Mouse (Mus musculus): ENCODE measurements around the gene Efhd2. TPM values are rescaled to one million over a fixed set of nuclear protein-coding genes. Genes with fewer than 3 reads are reported as not detected.

Gene Efhd2
- polyA plus RNA-seq, 1 experiment from 2014 or later: 173 TPM

GRCm38 (mm10) chr4:141811375-141811774 is 63.3 kb downstream of the Efhd2 start:
- 93% methylated on average over 7 of the region's 7 CpGs for WGBS
- H3K27me3 ChIP-seq (replicated peaks; ENCODE audit: control insufficient read depth, insufficient read depth, low read length): no peaks in the 10 kb centered on the region
- no peak overlapping the region for H3K27ac ChIP-seq (ENCODE audit: low read depth, low read length)
- ATAC-seq: no peak
- TF ChIP-seq CTCF (IDR thresholded peaks at IDR 0.05; ENCODE audit: low read depth): no peak
- H3K4me1 ChIP-seq (replicated peaks; ENCODE audit: control insufficient read depth, insufficient read depth, low read length): no peaks in the 10 kb centered on the region
- H3K9me3 ChIP-seq (ENCODE audit: control insufficient read depth): no peaks in the 10 kb centered on the region
- H3K9ac ChIP-seq (ENCODE audit: low read depth, low read length): no peak overlapping the region
- H3K4me2 ChIP-seq (replicated peaks; ENCODE audit: low read depth): no peak overlapping the region
- H3K4me3 ChIP-seq (ENCODE audit: low read depth, low read length): no peak overlapping the region
- peaks cover 88% of the 10 kb centered on the region for H3K36me3 ChIP-seq (ENCODE audit: control insufficient read depth, insufficient read depth)

DNA sequence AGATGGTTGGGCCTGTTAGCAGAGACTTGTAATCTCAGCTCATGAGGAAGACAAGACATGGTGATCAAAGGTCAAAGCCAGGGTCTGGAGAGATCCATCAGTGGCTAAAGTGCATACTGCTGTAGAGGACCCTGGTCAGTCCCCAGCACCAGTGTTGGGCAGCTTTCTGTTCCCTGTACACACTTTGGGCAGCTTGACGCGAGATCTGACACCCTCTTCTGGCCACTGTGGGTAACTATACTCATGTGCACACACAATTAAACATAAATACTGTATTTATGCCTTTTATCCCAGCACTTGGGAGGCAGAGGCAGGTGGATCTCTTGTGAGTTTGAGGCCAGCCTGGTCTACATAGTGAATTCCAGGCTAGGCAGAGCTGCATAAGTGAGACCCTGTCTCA is 63.7 kb downstream of the Efhd2 start:
- H3K27ac ChIP-seq (ENCODE audit: low read depth, low read length): no peak overlapping the region
- H3K4me3 ChIP-seq (ENCODE audit: low read depth, low read length): no peak overlapping the region
- H3K4me1 ChIP-seq (replicated peaks; ENCODE audit: control insufficient read depth, insufficient read depth, low read length): no peaks in the 10 kb centered on the region
- H3K4me2 ChIP-seq (replicated peaks; ENCODE audit: low read depth): no peak overlapping the region
- H3K9me3 ChIP-seq (ENCODE audit: control insufficient read depth): no peaks in the 10 kb centered on the region
- no peaks in the 10 kb centered on the region for H3K27me3 ChIP-seq (replicated peaks; ENCODE audit: control insufficient read depth, insufficient read depth, low read length)
- no peak for TF ChIP-seq CTCF (IDR thresholded peaks at IDR 0.05; ENCODE audit: low read depth)
- no peak overlapping the region for H3K9ac ChIP-seq (ENCODE audit: low read depth, low read length)
- no peak for ATAC-seq
- H3K36me3 ChIP-seq (ENCODE audit: control insufficient read depth, insufficient read depth): peaks cover 88% of the 10 kb centered on the region
- WGBS: 98% methylated on average over 2 of the region's 2 CpGs

DNA sequence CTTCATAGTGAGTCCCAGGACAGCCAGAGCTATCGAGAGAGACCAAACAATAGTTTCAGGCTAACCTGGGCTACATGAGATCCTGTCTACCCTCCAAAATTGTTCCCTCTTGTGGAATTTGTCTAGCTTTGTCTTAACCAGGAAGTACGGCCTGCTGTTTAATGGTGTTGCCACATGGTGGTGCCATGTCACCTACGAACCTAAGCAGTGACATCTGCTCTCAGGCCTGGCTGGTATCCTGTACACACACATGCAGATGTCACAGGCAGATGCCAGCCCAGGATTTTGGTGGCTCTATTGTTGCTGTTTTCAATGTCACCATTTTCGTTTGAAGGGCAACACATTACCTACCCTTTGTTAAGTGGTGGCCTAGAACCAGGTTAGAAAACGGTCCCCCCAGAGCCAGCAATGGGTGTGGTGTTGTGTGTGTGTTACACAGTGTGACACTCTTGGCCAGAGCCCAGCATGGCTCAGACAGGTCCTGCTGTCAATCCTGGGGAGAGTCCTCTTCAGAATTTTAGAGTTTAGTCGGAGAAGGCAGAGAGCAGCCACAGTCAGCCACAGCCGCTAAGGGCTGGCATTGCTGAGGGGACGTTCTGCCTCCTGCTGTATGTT is 64.8 kb downstream of the Efhd2 start:
- Histone ChIP-seq H3K27ac (ENCODE audit: low read depth, low read length) (no peak overlapping the region), H3K4me2 (replicated peaks; ENCODE audit: low read depth) (no peak overlapping the region), H3K36me3 (ENCODE audit: control insufficient read depth, insufficient read depth) (peaks cover 90% of the 10 kb centered on the region), H3K4me1 (replicated peaks; ENCODE audit: control insufficient read depth, insufficient read depth, low read length) (no peaks in the 10 kb centered on the region), H3K9me3 (ENCODE audit: control insufficient read depth) (no peaks in the 10 kb centered on the region), H3K27me3 (replicated peaks; ENCODE audit: control insufficient read depth, insufficient read depth, low read length) (no peaks in the 10 kb centered on the region), H3K4me3 (ENCODE audit: low read depth, low read length) (no peak overlapping the region), H3K9ac (ENCODE audit: low read depth, low read length) (no peak overlapping the region)
- peak; percentile 56; the same call in 1 of the 2 replicates for ATAC-seq
- WGBS: 79% methylated on average over 8 of the region's 8 CpGs
- peak; percentile 84 for TF ChIP-seq CTCF (IDR thresholded peaks at IDR 0.05; ENCODE audit: low read depth)

Other genes with a start within 250 kb of the Efhd2 start
- gene Plekhm2, start 210.0 kb downstream of the Efhd2 start, polyA plus RNA-seq (2015; fragmentation: Nextera tagmentation; extraction: Ambion mirVana): 3.1 and 6.0 TPM in 2 replicates
- gene Rsc1a1, start 189.3 kb downstream of the Efhd2 start, polyA plus RNA-seq (2015; fragmentation: Nextera tagmentation; extraction: Ambion mirVana): not detected in 2 replicates
- 15.9 and 16.7 TPM in 2 replicates for gene Ddi2, start 151.5 kb downstream of the Efhd2 start, polyA plus RNA-seq (2015; fragmentation: Nextera tagmentation; extraction: Ambion mirVana)
- 106 and 109 TPM in 2 replicates for gene Agmat, start 128.2 kb downstream of the Efhd2 start, polyA plus RNA-seq (2015; fragmentation: Nextera tagmentation; extraction: Ambion mirVana)
- 3.3 and 3.9 TPM in 2 replicates for gene Dnajc16, start 84.0 kb downstream of the Efhd2 start, polyA plus RNA-seq (2015; fragmentation: Nextera tagmentation; extraction: Ambion mirVana)
- gene Casp9, start 81.3 kb downstream of the Efhd2 start, polyA plus RNA-seq (2015; fragmentation: Nextera tagmentation; extraction: Ambion mirVana): 13.4 and 15.7 TPM in 2 replicates
- 35.6 and 65.3 TPM in 2 replicates for gene Cela2a, start 48.8 kb downstream of the Efhd2 start, polyA plus RNA-seq (2015; fragmentation: Nextera tagmentation; extraction: Ambion mirVana)
- gene Ctrc, start 28.6 kb downstream of the Efhd2 start, polyA plus RNA-seq (2015; fragmentation: Nextera tagmentation; extraction: Ambion mirVana): not detected in 2 replicates
- 1.2 and 1.4 TPM in 2 replicates for gene Fhad1, start 140.2 kb upstream of the Efhd2 start, polyA plus RNA-seq (2015; fragmentation: Nextera tagmentation; extraction: Ambion mirVana)
- 212 and 256 TPM in 2 replicates for gene Tmem51, start 209.4 kb upstream of the Efhd2 start, polyA plus RNA-seq (2015; fragmentation: Nextera tagmentation; extraction: Ambion mirVana)